Mouse (Mus musculus): ENCODE measurements around the gene Rhot1.

Gene Rhot1

DNA sequence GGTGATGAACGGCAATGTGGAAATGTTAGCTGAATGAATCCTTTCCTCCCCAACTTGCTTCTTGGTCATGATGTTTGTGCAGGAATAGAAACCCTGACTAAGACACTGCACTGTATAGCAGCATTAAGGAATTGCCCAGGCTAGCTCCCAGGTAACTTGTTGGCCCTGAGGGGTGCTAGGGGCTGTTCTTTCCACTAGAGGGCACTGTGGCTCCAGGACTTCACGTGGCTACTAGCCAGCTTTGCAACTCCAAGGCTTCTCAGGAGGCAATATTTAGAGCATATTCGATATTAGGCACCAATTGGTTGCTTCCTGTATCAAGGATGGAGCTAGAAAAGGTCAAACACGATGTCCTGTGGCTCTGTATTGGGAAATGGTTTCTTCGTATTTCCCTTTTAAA lies 78.3 kb downstream of the Rhot1 start:
- DNase-seq (ENCODE audit: low read depth in 2 of 2, low spot score in 2 of 2): peak; percentile 53 to 69

DNA sequence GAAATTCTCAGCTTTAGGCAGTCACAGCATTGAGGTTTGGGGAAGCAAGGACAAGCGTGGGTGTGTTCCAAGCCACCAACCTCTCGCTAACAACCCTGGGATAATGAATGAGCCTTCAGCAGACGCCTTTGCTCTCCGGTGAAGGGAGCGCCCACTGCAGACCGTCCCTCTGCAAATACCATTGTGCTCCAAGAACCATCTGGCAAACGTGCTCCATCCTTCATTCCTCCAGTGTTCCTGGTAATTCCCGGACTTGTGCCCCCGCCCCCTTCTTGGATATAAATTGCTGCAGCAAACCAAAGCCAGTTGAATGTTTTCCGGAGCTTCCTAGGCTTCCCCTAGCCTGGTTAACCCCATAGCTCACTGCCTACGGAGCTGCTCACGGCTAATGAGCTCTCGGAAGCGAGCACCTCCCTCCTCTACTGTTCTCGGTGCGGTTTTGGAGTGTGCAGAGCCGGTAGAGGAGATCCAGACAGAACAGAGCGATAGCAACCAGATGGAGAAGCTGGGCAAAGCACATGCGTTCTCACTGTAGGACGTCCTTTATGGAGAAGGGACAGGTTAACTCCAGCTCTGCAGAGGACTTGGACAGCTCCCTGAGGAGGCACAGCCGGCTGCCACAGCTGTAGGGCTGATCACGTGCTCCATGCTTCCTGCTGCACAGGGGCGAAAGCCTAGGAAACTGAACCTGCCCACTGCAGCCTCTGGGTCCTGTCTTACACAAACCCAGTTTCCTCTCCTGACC lies 81.1 kb downstream of the Rhot1 start:
- no peak for DNase-seq (ENCODE audit: low read depth in 2 of 2, low spot score in 2 of 2)

GRCm38 (mm10) chr11:80291004-80291403 lies 82.2 kb downstream of the Rhot1 start:
- DNase-seq (ENCODE audit: low read depth in 2 of 2, low spot score in 2 of 2): no peak

GRCm38 (mm10) chr11:80292463-80292862 lies 83.6 kb downstream of the Rhot1 start:
- DNase-seq (ENCODE audit: low read depth in 2 of 2, low spot score in 2 of 2): no peak

- DNase-seq (ENCODE audit: low read depth in 2 of 2, low spot score in 2 of 2): no peak
Observed at GRCm38 (mm10) chr11:80295066-80295465, 86.2 kb downstream of the Rhot1 start.

GRCm38 (mm10) chr11:80295785-80296184 lies 87.0 kb downstream of the Rhot1 start:
- no peak for DNase-seq (ENCODE audit: low read depth in 2 of 2, low spot score in 2 of 2)

GRCm38 (mm10) chr11:80299513-80300235 lies 90.9 kb downstream of the Rhot1 start:
- no peak for DNase-seq (ENCODE audit: low read depth in 2 of 2, low spot score in 2 of 2)

GRCm38 (mm10) chr11:80300551-80301315 lies 91.9 kb downstream of the Rhot1 start, which contains the start of gene Rhbdl3:
Gene Rhbdl3, plus strand, starts transcription at chr11:80300912.
- peak in 1 of 2 experiments; percentile 13 for DNase-seq (ENCODE audit: low read depth in 2 of 2, low spot score in 2 of 2)

- DNase-seq (ENCODE audit: low read depth in 2 of 2, low spot score in 2 of 2): peak; percentile 4 to 12
Observed at GRCm38 (mm10) chr11:80301316-80302045, 92.7 kb downstream of the Rhot1 start.

GRCm38 (mm10) chr11:80302046-80302390 lies 93.2 kb downstream of the Rhot1 start:
- DNase-seq (ENCODE audit: low read depth in 2 of 2, low spot score in 2 of 2): peak in 1 of 2 experiments; percentile 12

DNA sequence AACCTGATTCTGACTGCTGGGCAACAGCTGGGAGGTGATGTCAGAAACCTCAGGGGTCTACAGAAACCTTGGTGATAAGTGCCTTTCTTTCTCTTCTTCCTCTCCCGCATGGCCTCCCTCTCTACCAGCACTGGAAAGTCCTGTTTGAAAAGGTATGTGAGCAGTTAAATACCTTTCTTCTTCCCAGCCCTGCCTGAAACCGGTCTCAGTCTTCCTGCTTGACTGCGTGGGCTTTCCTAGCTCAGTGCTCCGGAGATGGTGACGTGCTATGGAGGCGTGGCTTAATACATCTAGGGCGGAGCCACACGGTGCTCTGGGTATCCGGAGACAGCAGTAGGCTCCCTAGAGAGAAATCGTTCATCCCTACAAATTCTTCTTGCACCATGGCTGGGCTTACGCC lies 93.7 kb downstream of the Rhot1 start:
- DNase-seq (ENCODE audit: low read depth in 2 of 2, low spot score in 2 of 2): peak; percentile 41 to 71

DNA sequence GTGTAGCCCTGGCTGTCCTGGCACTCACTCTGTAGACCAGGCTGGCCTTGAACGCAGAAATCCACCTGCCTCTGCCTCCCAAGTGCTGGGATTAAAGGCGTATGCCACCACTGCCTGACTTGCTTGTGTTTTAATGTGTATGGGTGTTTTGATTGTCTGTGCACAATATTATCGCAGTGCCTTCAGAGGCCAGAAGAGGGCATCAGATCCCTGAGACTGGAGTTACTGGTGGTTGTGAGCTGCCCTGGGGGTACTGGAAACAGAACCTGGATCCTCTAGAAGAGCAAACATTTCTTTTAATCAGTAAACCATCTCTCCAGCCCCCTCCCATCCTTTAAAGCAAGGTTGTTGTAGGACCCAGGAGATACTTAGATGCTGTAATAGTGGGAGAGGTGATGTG lies 94.9 kb downstream of the Rhot1 start:
- peak in 1 of 2 experiments; percentile 9 for DNase-seq (ENCODE audit: low read depth in 2 of 2, low spot score in 2 of 2)

GRCm38 (mm10) chr11:80304846-80305245 lies 96.0 kb downstream of the Rhot1 start:
- no peak for DNase-seq (ENCODE audit: low read depth in 2 of 2, low spot score in 2 of 2)

GRCm38 (mm10) chr11:80308537-80308936 lies 99.7 kb downstream of the Rhot1 start:
- no peak for DNase-seq (ENCODE audit: low read depth in 2 of 2, low spot score in 2 of 2)

DNA sequence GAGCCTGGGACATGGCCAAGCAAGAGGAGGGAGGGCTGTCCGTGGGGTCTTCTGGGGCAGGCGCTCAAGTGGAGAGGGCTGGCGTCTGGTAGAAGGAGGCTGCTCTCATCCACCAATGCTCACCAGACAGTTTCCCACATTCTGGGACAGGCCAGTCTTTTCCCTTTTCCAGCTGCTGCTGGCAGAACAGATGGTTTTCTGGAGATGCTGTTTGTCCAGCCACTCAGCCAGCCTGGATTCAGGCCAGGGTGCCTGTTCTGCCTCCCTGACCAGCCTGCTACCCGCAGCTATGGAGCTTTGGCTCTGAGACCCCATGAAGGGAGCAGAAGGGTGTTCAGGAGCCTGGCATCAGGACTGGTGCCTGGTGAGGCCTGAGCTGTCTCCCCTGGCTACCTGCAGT lies 102.5 kb downstream of the Rhot1 start:
- DNase-seq (ENCODE audit: low read depth in 2 of 2, low spot score in 2 of 2): no peak

- no peak for DNase-seq (ENCODE audit: low read depth in 2 of 2, low spot score in 2 of 2)
Observed at GRCm38 (mm10) chr11:80312049-80312448, 103.2 kb downstream of the Rhot1 start.

GRCm38 (mm10) chr11:80312565-80312964 lies 103.7 kb downstream of the Rhot1 start:
- no peak for DNase-seq (ENCODE audit: low read depth in 2 of 2, low spot score in 2 of 2)

- DNase-seq (ENCODE audit: low read depth in 2 of 2, low spot score in 2 of 2): no peak
Observed at GRCm38 (mm10) chr11:80313462-80313861, 104.6 kb downstream of the Rhot1 start.

DNA sequence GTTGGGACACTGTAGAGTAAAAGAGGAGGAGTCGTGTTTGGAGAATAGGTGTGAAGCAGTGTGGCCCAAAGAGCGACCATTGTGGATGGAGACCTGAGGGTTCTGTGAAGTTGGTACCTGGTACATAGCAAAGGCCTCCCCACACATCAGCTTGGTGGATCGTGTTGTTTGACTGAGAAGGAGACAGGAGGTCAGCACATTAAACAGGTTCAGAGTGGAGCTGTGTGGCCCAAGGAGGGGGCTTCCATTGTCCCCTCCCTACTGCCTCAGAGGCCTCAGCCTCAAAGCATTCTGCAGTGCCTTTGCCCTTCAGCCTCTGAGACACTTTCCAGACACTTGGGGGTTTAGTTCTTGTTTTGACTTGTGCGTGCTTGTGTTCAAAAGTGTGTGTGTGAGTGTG lies 105.1 kb downstream of the Rhot1 start:
- no peak for DNase-seq (ENCODE audit: low read depth in 2 of 2, low spot score in 2 of 2)

GRCm38 (mm10) chr11:80315743-80316639 lies 107.2 kb downstream of the Rhot1 start:
- no peak for DNase-seq (ENCODE audit: low read depth in 2 of 2, low spot score in 2 of 2)
